24 mouse cellular contexts compared by ENCODE assay signal in the genomic region with DNA sequence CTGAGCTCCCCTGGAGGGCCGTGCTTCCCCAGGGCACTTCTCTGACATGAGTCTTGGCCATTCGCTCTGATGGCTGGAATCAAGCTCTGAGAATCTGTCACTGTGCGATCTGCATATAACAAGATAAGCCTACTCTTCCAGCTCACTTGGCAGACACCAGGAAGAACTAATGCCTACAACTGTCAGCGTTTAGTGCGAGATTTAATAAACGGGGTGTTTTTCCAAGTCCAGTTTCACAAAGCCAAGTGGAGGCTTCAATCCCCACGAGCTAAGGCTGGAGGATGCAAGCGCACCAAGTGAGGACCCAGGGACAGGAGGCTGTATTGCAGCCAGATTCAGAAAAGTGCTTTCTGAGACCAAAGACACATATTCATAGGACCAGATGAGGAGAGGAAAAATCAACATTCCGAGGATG.
DNase-seq lines count a peak whose midpoint lies in the region; ATAC-seq and TF ChIP-seq lines count a peak whose summit lies in the region.
"Had no signal": no experiment of that assay in that cellular context is flagged by ENCODE, and none has a peak within 500 bp of the region (broad histone marks: within the 10 kb centered on the region; RNA-seq: fewer than 3 reads in every experiment).

No protein-coding gene starts in this region.

- H3K27ac ChIP-seq in forebrain, postnatal 0 days (ENCODE audit: low read depth, low read length), result no peak overlapping the region
- no peak overlapping the region for H3K27ac ChIP-seq in forebrain, embryonic 10.5 days
- H3K27ac ChIP-seq in lung, embryonic 14.5 days (ENCODE audit: low read depth), result no peak overlapping the region
- H3K27ac ChIP-seq: embryonic facial prominence, embryonic 15.5 days; left cerebral cortex, adult 2 months; neural tube, embryonic 12.5 days had no signal

- peaks cover 3% of the 10 kb centered on the region; the same call in 1 of the 2 replicates for H3K4me1 ChIP-seq in forebrain, postnatal 0 days (ENCODE audit: insufficient read depth)
- no peaks in the 10 kb centered on the region for H3K4me1 ChIP-seq in forebrain, embryonic 10.5 days
- H3K4me1 ChIP-seq in lung, embryonic 14.5 days (ENCODE audit: insufficient read depth), result no peaks in the 10 kb centered on the region
- H3K4me1 ChIP-seq: embryonic facial prominence, embryonic 15.5 days; heart, embryonic 12.5 days; megakaryocyte, embryonic 14.5 days; neural tube, embryonic 12.5 days had no signal

- no peaks in the 10 kb centered on the region for H3K9me3 ChIP-seq in forebrain, postnatal 0 days (ENCODE audit: low read length)
- no peaks in the 10 kb centered on the region for H3K9me3 ChIP-seq in forebrain, embryonic 10.5 days
- H3K9me3 ChIP-seq in lung, embryonic 14.5 days (ENCODE audit: low read depth, low read length), result no peaks in the 10 kb centered on the region
- H3K9me3 ChIP-seq: embryonic facial prominence, embryonic 15.5 days; heart, embryonic 12.5 days; neural tube, embryonic 12.5 days had no signal

- no peak overlapping the region for H3K4me3 ChIP-seq in forebrain, postnatal 0 days (ENCODE audit: low read depth, low read length)
- no peak overlapping the region for H3K4me3 ChIP-seq in forebrain, embryonic 10.5 days
- no peak overlapping the region for H3K4me3 ChIP-seq in lung, embryonic 14.5 days (ENCODE audit: low read depth, low read length)
- H3K4me3 ChIP-seq: embryonic facial prominence, embryonic 15.5 days; heart, embryonic 12.5 days; left cerebral cortex, adult 2 months; megakaryocyte, embryonic 14.5 days; neural tube, embryonic 12.5 days had no signal

- no peak for TF ChIP-seq CTCF in forebrain, postnatal 0 days (IDR thresholded peaks at IDR 0.05; ENCODE audit: low read depth)
- TF ChIP-seq CTCF in lung, embryonic 14.5 days (IDR thresholded peaks at IDR 0.05; ENCODE audit: low read depth), result 0 out of 2 replicates have a peak, but pooled peaks have one; percentile 2

- H3K9ac ChIP-seq in forebrain, postnatal 0 days, result no peak overlapping the region
- no peak overlapping the region for H3K9ac ChIP-seq in lung, embryonic 14.5 days
- H3K9ac ChIP-seq: embryonic facial prominence, embryonic 15.5 days; heart, embryonic 12.5 days; liver, postnatal 0 days; neural tube, embryonic 12.5 days had no signal

- peak; percentile 53 to 76 for DNase-seq in cerebellum, postnatal 10 days
- DNase-seq in cerebellum, adult 11 months, result no peak
- peak; percentile 39 for DNase-seq in forebrain, postnatal 0 days
- DNase-seq in forebrain, embryonic 10.5 days (ENCODE audit: extremely low spot score, low spot score), result no peak
- DNase-seq in lung, embryonic 14.5 days, result peak; percentile 69
- DNase-seq in lung, postnatal 25 days (ENCODE audit: low spot score), result no peak
- DNase-seq in retina, postnatal 1 day, result peak; percentile 47
- no peak for DNase-seq in retina, embryonic 14.5 days (ENCODE audit: low spot score)
- DNase-seq: adrenal gland, postnatal 10 days; cerebellum, postnatal 36 days; embryo, embryonic 11 days; gastrocnemius, postnatal 10 days; heart, postnatal 10 days; kidney, adult 11 months; kidney, postnatal 4 days; layer of hippocampus, adult 9-11 months; liver, postnatal 0 days; midbrain, embryonic 14.5 days had no signal

- no peak overlapping the region for H3K4me2 ChIP-seq in forebrain, postnatal 0 days (ENCODE audit: low read depth)
- no peak overlapping the region for H3K4me2 ChIP-seq in lung, embryonic 14.5 days
- H3K4me2 ChIP-seq: embryonic facial prominence, embryonic 15.5 days; heart, embryonic 12.5 days; liver, embryonic 11.5 days; neural tube, embryonic 12.5 days had no signal

- no peaks in the 10 kb centered on the region for H3K27me3 ChIP-seq in forebrain, postnatal 0 days (ENCODE audit: insufficient read depth, low read length)
- no peaks in the 10 kb centered on the region for H3K27me3 ChIP-seq in forebrain, embryonic 10.5 days (ENCODE audit: poor library complexity, severe bottlenecking)
- H3K27me3 ChIP-seq in lung, embryonic 14.5 days (ENCODE audit: insufficient read depth, low read length), result no peaks in the 10 kb centered on the region
- H3K27me3 ChIP-seq: embryonic facial prominence, embryonic 15.5 days; heart, embryonic 12.5 days; megakaryocyte, embryonic 14.5 days; neural tube, embryonic 12.5 days had no signal

- peak; percentile 18; the same call in 1 of the 2 replicates for ATAC-seq in forebrain, postnatal 0 days
- peak; percentile 89 for ATAC-seq in lung, embryonic 14.5 days (ENCODE audit: insufficient read depth)
- ATAC-seq: liver, postnatal 0 days had no signal

- H3K36me3 ChIP-seq in forebrain, postnatal 0 days (ENCODE audit: insufficient read depth), result no peaks in the 10 kb centered on the region
- no peaks in the 10 kb centered on the region for H3K36me3 ChIP-seq in forebrain, embryonic 10.5 days (replicated peaks)
- H3K36me3 ChIP-seq in lung, embryonic 14.5 days (ENCODE audit: insufficient read depth), result no peaks in the 10 kb centered on the region
- H3K36me3 ChIP-seq: embryonic facial prominence, embryonic 15.5 days; heart, embryonic 12.5 days; neural tube, embryonic 12.5 days had no signal

- 55% methylated on average over 9 of the region's 9 CpGs for WGBS in forebrain, postnatal 0 days
- 88% methylated on average over 9 of the region's 9 CpGs for WGBS in forebrain, embryonic 10.5 days
- 51% methylated on average over 9 of the region's 9 CpGs for WGBS in lung, embryonic 14.5 days

Comparison
In these comparisons a context has a peak if more than half of its experiments do, and no peak if none do; other contexts are left out.
1. DNase-seq: peak in cerebellum, postnatal 10 days (2 of 2), forebrain, postnatal 0 days (single experiment), lung, embryonic 14.5 days (single experiment) and retina, postnatal 1 day (single experiment); none in cerebellum, adult 11 months (single experiment), forebrain, embryonic 10.5 days (single experiment), lung, postnatal 25 days (single experiment) and retina, embryonic 14.5 days (single experiment).